Mouse (Mus musculus) liver, postnatal 0 days (tissue): Measurements from ENCODE around the gene Vwa2.

ENCODE experiments used
- CTCF ChIP-seq: sonication (generic); IDR thresholded peaks from 2 replicates; pipeline ENCODE4 v1.5.1; 2016; ENCODE audit warnings: antibody characterized with exemption, low read depth
- EP300 ChIP-seq: IDR thresholded peaks from 2 replicates; pipeline ENCODE4 v1.6.1; 2016; ENCODE audit warnings: antibody characterized with exemption, low read depth, mild to moderate bottlenecking

- TF ChIP-seq CTCF (no peak), EP300 (no peak)
These were observed 21.5 kb upstream of the Vwa2 start for GRCm38 (mm10) chr19:56852590-56852989.
